Mouse (Mus musculus) cerebellum, adult 11-12 months (tissue): ENCODE data around the gene Acer1.

Experiments used
- DNase-seq: peaks from one replicate; pipeline ENCODE4 v3.0.0; 2022

Gene Acer1

GRCm38 (mm10) chr17:56988921-56989430, 7.0 kb upstream of the Acer1 start:
- DNase-seq: peak; percentile 50

- DNase-seq: peak; percentile 40
These were observed 6.5 kb upstream of the Acer1 start for GRCm38 (mm10) chr17:56988441-56988840.

GRCm38 (mm10) chr17:56986105-56986805, 4.3 kb upstream of the Acer1 start:
- no peak for DNase-seq

- no peak for DNase-seq
These were observed 3.7 kb upstream of the Acer1 start for GRCm38 (mm10) chr17:56985656-56986055.

- peak; percentile 17 for DNase-seq
These were observed 3.0 kb upstream of the Acer1 start for GRCm38 (mm10) chr17:56984886-56985285.

DNA sequence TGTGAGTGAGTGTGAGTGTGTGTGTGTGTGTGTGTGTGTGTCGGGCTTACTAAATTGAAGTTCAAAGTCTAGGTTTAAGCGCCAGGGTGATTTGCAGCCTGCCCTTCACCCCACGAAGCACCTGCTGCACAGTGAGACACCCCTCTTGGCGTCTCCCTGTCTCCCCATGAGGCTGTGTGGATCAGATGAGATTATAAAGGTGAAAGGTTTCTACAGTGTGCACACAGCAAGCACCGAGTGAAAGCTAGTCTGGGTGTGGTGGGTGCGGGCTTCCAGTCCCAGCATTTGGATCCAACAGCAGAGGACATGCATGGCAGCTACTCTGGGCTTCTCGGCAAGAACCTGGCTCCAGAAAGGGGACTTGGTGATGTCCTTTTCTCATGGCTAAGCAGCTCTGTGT, 877 bp downstream of the Acer1 start:
- DNase-seq: no peak

GRCm38 (mm10) chr17:56979524-56979923, 2.4 kb downstream of the Acer1 start:
- DNase-seq: no peak

DNA sequence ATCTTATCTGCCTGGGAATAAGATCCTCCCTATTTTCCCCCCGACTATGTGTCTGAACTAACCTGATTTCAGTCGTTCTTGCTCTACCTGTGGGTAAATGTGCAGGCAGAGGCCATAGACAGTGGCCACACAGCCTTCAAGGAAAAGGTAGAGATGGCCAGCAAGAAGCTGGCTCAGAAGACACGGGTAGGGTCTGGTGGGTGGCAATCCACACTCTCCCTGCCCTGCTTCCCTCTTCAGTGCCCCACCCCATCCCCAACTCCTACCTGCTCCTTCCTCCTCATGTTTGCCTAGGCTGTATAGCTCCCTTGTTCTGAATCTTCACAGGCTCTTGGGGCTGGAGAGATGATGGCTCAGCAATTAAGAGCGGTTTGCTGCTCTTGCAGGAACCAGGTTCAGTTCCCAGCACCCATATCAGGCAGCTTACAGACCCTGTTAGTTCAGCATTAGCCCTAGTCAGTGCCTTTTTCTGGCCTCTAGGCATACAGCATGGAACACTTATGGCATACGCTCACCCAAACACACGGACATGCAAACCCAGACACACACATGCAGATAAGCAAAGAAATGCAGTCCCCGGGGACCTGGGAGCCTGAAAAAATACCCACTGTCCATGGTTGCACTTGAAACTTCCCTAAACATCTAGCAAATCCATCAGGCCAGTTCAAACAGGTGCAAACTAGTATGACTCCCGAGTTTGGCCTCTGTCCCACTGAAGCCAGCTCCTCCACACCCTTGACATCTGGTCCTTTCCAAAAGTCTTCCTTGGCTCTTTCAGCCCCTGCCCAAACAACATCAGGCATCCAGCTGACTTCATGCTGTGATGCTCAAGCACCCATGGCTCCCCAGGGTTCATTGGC, 5.2 kb downstream of the Acer1 start:
- no peak for DNase-seq

GRCm38 (mm10) chr17:56975391-56975790, 6.5 kb downstream of the Acer1 start:
- DNase-seq: no peak

DNA sequence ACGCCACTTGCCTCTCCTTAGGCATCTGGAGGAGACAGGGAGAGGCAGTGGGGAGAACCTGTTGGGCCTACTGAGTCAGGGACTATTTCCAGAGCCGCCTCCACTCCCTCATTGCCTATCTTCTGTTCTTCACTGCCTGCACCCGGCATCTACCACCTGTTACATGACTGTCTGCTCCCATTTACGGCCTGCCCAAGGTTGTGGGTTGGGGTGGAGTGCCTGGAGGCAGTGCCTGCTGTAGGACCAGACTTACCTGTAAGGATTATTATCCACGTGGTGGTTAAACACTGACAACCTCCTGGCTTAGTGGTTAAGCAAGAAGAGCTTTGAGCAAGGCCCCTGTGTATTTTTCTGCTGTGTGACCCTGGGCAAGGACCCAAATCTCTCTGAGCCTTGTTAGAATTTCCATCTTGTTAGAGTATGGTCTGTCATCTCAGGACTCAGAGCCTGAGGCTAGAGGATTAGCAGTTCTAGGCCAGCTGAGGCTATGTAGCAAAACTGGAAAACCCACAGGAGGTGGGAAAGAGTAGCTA, 7.2 kb downstream of the Acer1 start:
- no peak for DNase-seq

- no peak for DNase-seq
These were observed 7.8 kb downstream of the Acer1 start for GRCm38 (mm10) chr17:56973956-56974707.

DNA sequence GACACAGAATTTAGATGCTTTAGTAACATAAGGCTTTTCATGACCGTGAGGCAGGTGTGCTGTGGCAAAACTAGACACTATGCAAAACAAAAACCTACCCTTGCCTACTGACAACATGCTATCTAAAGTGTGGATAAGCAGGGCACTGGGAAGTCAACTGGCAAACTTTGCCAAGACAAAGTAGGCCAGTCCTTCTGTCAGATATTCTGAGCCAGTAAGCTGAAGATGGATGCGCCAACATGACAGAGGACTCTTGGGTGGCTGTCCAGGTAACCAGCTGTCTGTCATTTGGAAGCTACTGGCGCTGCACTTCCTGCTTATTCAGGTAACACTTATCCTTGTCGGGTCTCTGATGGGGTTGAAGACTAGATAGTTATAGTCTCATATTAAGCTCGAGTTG, 11.8 kb downstream of the Acer1 start:
- no peak for DNase-seq

- DNase-seq: no peak
These were observed 12.6 kb downstream of the Acer1 start for GRCm38 (mm10) chr17:56969321-56969720.

DNA sequence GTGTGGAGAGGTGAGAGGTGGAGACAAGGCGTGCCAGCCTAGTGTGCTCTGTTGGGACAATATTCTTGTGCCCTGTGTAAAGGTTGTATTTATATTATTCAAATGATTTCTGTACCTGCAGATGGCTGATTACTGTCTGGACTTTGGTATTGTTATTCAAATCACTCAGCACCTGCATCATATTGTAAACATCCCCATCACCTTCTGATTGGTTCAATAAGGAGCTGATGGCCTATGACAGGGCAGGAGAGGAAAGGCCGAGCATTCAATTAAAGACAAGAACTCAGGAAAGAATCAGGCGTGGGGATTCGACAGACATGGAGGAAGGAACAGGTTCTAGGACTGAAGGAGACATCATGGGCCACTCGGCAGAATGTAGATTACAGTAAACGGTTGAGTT, 18.3 kb downstream of the Acer1 start:
- DNase-seq: no peak

GRCm38 (mm10) chr17:56962642-56963405, 19.1 kb downstream of the Acer1 start:
- DNase-seq: no peak

DNA sequence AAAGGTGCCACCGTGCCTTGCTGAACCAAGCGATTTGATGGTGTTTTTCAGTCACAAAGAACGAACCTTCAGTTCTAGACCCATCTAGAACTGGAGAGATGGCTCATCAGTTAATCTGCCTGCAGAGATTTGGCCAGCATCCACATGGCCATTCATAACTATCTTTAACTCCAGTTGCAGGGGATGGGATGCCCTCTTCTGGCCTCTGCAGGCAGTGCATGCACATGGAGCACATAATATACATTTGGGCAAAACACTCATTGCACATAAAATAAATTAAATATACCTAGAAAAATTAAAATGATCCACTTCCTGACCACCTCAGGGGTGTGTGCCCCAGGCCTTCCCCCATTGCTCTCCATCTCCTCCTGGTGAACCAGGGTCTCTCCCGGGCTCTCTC, 20.0 kb downstream of the Acer1 start:
- DNase-seq: no peak

GRCm38 (mm10) chr17:56958667-56959066, 23.3 kb downstream of the Acer1 start:
- DNase-seq: no peak

DNA sequence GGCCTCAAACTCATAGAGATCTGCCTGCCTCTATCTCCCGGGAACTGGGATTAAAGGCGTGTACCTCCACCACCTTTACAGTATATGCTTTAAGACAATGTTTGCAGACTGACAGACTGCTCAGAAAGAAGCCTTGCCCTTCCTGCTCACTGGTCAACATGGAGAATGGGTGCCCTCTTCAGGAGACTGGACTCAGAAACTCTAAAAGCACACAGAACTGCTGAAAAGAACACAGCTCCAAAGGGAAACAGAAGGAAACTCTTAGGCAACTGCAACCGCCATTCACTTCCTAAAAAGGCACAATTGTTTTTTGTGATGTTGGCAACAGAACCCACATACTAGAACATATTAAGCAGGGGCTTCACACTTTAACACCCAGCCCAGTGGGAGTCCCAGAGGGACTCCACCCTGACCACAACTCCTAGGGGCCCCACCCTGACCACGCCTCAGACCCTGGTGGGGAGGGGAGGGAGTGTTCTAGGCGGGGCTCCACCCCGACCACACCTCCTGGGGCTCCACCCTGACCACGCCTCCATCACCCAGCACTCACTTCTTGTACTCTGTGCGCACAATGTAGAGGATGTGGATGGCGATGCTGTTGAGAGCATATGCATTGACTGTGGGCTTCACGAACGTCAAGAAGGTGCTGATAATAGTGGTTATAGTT, 24.0 kb downstream of the Acer1 start:
- no peak for DNase-seq

- DNase-seq: no peak
These were observed 27.1 kb downstream of the Acer1 start for GRCm38 (mm10) chr17:56954871-56955270.

DNA sequence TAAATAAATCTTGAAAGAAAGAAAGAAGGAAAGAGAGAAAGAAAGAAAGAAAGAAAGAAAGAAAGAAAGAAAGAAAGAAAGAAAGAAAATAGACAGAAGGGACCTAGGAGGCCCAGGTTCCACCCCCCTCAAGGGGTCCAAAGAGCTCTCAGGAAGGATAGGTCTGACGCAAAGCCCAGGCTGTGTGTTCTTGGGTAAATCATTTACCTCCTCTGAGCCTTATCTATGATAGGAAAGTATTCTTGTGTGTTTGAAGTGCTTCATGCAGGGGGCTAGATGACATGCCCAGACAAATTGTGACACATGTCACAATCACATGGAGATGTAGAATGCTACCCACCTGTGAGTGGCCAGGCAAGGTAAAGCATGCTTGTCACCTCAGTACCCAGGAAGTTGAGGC, 29.3 kb downstream of the Acer1 start:
- DNase-seq: no peak

DNA sequence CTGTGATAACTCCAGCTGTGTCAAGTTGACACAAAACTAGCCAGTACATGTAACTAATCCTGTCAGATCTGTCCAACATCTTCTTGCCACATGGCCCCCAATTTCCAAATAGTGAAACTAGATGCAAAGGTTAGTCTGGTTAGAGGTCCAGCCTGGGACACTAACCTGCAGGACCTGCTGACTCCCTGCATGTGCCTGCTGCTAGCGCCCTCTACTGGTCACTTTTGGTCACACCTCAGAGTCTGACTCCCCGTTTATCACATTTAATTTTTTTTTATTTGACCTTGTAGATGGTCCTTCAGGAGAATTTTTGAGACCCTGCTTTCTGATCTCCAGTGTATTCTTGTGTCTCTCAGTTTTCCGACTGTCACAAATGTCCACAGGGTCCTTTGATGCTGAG, 31.0 kb downstream of the Acer1 start:
- peak; percentile 31 for DNase-seq

DNA sequence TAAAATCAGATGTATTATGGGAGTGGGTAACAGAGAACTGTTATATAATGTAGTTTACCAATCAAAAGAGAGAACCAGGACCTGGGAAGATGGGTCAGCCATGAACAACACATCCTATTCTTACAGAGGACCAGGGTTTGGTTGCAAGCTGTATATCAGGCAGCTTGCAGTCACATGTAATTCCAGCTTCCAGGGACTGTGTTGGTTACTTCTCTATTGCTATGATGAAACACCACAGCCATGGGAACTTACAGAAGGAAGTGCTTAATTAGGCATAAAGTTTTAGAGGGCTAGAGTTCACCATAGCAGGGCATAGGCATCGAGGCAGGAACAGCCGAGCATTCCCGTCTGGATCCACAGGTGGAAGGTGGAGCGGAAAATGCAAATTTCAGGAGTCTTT, 43.2 kb downstream of the Acer1 start:
- no peak for DNase-seq
